13 mouse cellular contexts compared by ENCODE assay signal in genomic region chr7:18942376-18942775, GRCm38 (mm10). TPM values are rescaled to one million over a fixed set of nuclear protein-coding genes. Genes with fewer than 3 reads are reported as not detected.
DNase-seq lines count a peak whose midpoint lies in the region; ATAC-seq lines count a peak whose summit lies in the region.
"Had no signal": no experiment of that assay in that cellular context is flagged by ENCODE, and none has a peak within 500 bp of the region (broad histone marks: within the 10 kb centered on the region; RNA-seq: fewer than 3 reads in every experiment).

No protein-coding gene starts in this region.

- intact Hi-C loops in left cerebral cortex, postnatal 14 days (cut with DNase I), result no loop called here

- H3K27me3 ChIP-seq in forebrain, embryonic 11.5 days (ENCODE audit: control insufficient read depth, insufficient read depth, low read length), result no peaks in the 10 kb centered on the region
- no peaks in the 10 kb centered on the region for H3K27me3 ChIP-seq in neural tube, embryonic 15.5 days (replicated peaks)

- H3K27ac ChIP-seq in forebrain, embryonic 11.5 days (ENCODE audit: low read depth, low read length), result peak overlapping the region; percentile 55
- H3K27ac ChIP-seq in neural tube, embryonic 15.5 days (replicated peaks), result no peak overlapping the region; the same call in 1 of the 2 replicates
- H3K27ac ChIP-seq: liver, embryonic 14.5 days had no signal

- H3K9ac ChIP-seq in forebrain, embryonic 11.5 days (ENCODE audit: low read length), result no peak overlapping the region; the same call in 1 of the 2 replicates
- no peak overlapping the region for H3K9ac ChIP-seq in neural tube, embryonic 15.5 days (replicated peaks)
- H3K9ac ChIP-seq: liver, embryonic 14.5 days had no signal

- H3K36me3 ChIP-seq in forebrain, embryonic 11.5 days (ENCODE audit: control insufficient read depth, insufficient read depth, low read length), result peaks cover 4% of the 10 kb centered on the region; the same call in 1 of the 2 replicates
- H3K36me3 ChIP-seq in neural tube, embryonic 15.5 days, result peaks cover 21% of the 10 kb centered on the region

- no peaks in the 10 kb centered on the region for H3K9me3 ChIP-seq in forebrain, embryonic 11.5 days (ENCODE audit: control insufficient read depth, low read length)
- H3K9me3 ChIP-seq in neural tube, embryonic 15.5 days (replicated peaks), result no peaks in the 10 kb centered on the region
- H3K9me3 ChIP-seq: megakaryocyte, embryonic 14.5 days had no signal

- peak; percentile 71 for DNase-seq in right cerebral cortex, adult 18-20 months
- DNase-seq in right cerebral cortex, postnatal 4 days, result no peak
- DNase-seq in forebrain, embryonic 11.5 days (ENCODE audit: low spot score), result peak; percentile 74
- DNase-seq in left cerebral cortex, postnatal 14 days (ENCODE audit: low spot score in 2 of 2), result peak; percentile 50 to 66
- no peak for DNase-seq in ovary, postnatal 10 days (ENCODE audit: low spot score)
- DNase-seq in ovary, postnatal 14 days (ENCODE audit: low spot score), result no peak
- DNase-seq: cerebellum, adult 11-12 months; heart, adult 2 months had no signal

- peak overlapping the region; percentile 26; the same call in 1 of the 2 replicates for H3K4me2 ChIP-seq in forebrain, embryonic 11.5 days (ENCODE audit: low read depth, low read length, severe bottlenecking)
- no peak overlapping the region; the same call in 1 of the 2 replicates for H3K4me2 ChIP-seq in neural tube, embryonic 15.5 days

- H3K4me1 ChIP-seq in forebrain, embryonic 11.5 days (replicated peaks; ENCODE audit: control insufficient read depth, insufficient read depth, low read length), result peaks cover 17% of the 10 kb centered on the region
- peaks cover 40% of the 10 kb centered on the region for H3K4me1 ChIP-seq in neural tube, embryonic 15.5 days
- H3K4me1 ChIP-seq: megakaryocyte, embryonic 14.5 days had no signal

- no peak overlapping the region for H3K4me3 ChIP-seq in forebrain, embryonic 11.5 days (ENCODE audit: low read depth, low read length)
- H3K4me3 ChIP-seq in neural tube, embryonic 15.5 days (replicated peaks), result no peak overlapping the region
- H3K4me3 ChIP-seq: erythroblast, embryonic 14.5 days; heart, adult 2 months; megakaryocyte, embryonic 14.5 days had no signal

- ATAC-seq in forebrain, embryonic 11.5 days (replicated peaks; ENCODE audit: low FRiP score), result peak; percentile 88
- ATAC-seq in neural tube, embryonic 15.5 days (ENCODE audit: low FRiP score), result 0 out of 2 replicates have a peak, but pooled peaks have one; percentile 30

- WGBS in forebrain, embryonic 11.5 days, result 17% methylated on average over 1 of the region's 1 CpGs
- WGBS in neural tube, embryonic 15.5 days, result 0% methylated on average over 1 of the region's 1 CpGs

RNA-seq across cellular contexts. Expression of gene Nova2, which starts 16.7 kb away (rescaled TPM):
- 6.9 and 8.3 TPM in 2 replicates for polyA plus RNA-seq in forebrain, embryonic 11.5 days (2014; fragmentation: Nextera tagmentation; extraction: Ambion mirVana)
- 100 to 1,000 TPM; 105 to 110 TPM for total RNA-seq in left cerebral cortex, postnatal 14 days (2021)
- 9.4 and 10.6 TPM in 2 replicates for polyA plus RNA-seq in neural tube, embryonic 15.5 days (2015; fragmentation: Nextera tagmentation; extraction: Ambion mirVana)
- polyA plus RNA-seq: erythroblast, embryonic 14.5 days had no signal

RNA-seq across cellular contexts. Expression of gene Ccdc61, which starts 32.2 kb away (rescaled TPM):
- polyA plus RNA-seq in forebrain, embryonic 11.5 days (2014; fragmentation: Nextera tagmentation; extraction: Ambion mirVana), result 32.2 and 32.6 TPM in 2 replicates
- 10 to 100 TPM; 11.6 to 13.0 TPM for total RNA-seq in left cerebral cortex, postnatal 14 days (2021)
- 29.9 and 31.9 TPM in 2 replicates for polyA plus RNA-seq in neural tube, embryonic 15.5 days (2015; fragmentation: Nextera tagmentation; extraction: Ambion mirVana)

RNA-seq across cellular contexts. Expression of gene Nanos2, which starts 44.8 kb away (rescaled TPM):
- not detected in 2 replicates for polyA plus RNA-seq in forebrain, embryonic 11.5 days (2014; fragmentation: Nextera tagmentation; extraction: Ambion mirVana)
- under 1 TPM; 0.42 to 0.75 TPM for total RNA-seq in left cerebral cortex, postnatal 14 days (2021)
- polyA plus RNA-seq in neural tube, embryonic 15.5 days (2015; fragmentation: Nextera tagmentation; extraction: Ambion mirVana), result 0.84 and 0.93 TPM in 2 replicates
- total RNA-seq: heart, adult 2 months had no signal
- polyA plus RNA-seq: erythroblast, embryonic 14.5 days; intestine, embryonic 14.5 days; liver, embryonic 14.5 days had no signal

RNA-seq across cellular contexts. Expression of gene Mypop, which starts 48.7 kb away (rescaled TPM):
- 4.6 and 4.7 TPM in 2 replicates for polyA plus RNA-seq in forebrain, embryonic 11.5 days (2014; fragmentation: Nextera tagmentation; extraction: Ambion mirVana)
- 10 to 100 TPM; 39.9 to 42.2 TPM for total RNA-seq in left cerebral cortex, postnatal 14 days (2021)
- 7.6 and 8.0 TPM in 2 replicates for polyA plus RNA-seq in neural tube, embryonic 15.5 days (2015; fragmentation: Nextera tagmentation; extraction: Ambion mirVana)

Comparison
In these comparisons a context has a peak if more than half of its experiments do, and no peak if none do; other contexts are left out.
1. DNase-seq: peak in right cerebral cortex, adult 18-20 months (single experiment), forebrain, embryonic 11.5 days (single experiment) and left cerebral cortex, postnatal 14 days (2 of 2); none in right cerebral cortex, postnatal 4 days (single experiment), ovary, postnatal 10 days (single experiment) and ovary, postnatal 14 days (single experiment).